Mouse (Mus musculus) neutrophil, adult 83 days (primary cell): ENCODE data around the gene Dis3. TPM values are rescaled to one million over a fixed set of nuclear protein-coding genes. Genes with fewer than 3 reads are reported as not detected.

Source experiments
- total RNA-seq, 2 experiments: library from RNA; stranded (reverse); gene quantifications; one replicate each; pipeline ENCODE4 v1.2.4; 2023

The Dis3 gene
- 10 to 100 TPM; 11.8 to 12.3 TPM for total RNA-seq

GRCm38 (mm10) chr14:99099267-99099966 is at the start of gene Dis3, which contains the start of gene Pibf1:
TSS of gene Dis3 (minus strand) at chr14:99099770.
TSS of gene Pibf1 (plus strand) at chr14:99099424.

GRCm38 (mm10) chr14:99046031-99046781 is 53.4 kb downstream of the Dis3 start, which contains the start of the genes Mzt1 and Bora:
TSS of gene Mzt1 (minus strand) at chr14:99046134.
TSS of gene Bora (plus strand) at chr14:99046222.

Other genes starting within 250 kb of the Dis3 start
- not detected for gene Rpl36a-ps1, start 105.5 kb downstream of the Dis3 start, total RNA-seq
- gene Mzt1, start 53.6 kb downstream of the Dis3 start, total RNA-seq, result 10 to 100 TPM; 14.9 to 15.3 TPM
- gene Bora, start 53.5 kb downstream of the Dis3 start, total RNA-seq, result 10 to 100 TPM; 22.9 to 26.5 TPM
- gene Pibf1, start 346 bp downstream of the Dis3 start, total RNA-seq, result 10 to 100 TPM; 12.1 to 12.9 TPM
- 10 to 100 TPM; 40.6 to 44.7 TPM for gene Klf5, start 198.9 kb upstream of the Dis3 start, total RNA-seq